Mouse (Mus musculus): ENCODE data around the gene Rhou. TPM values are rescaled to one million over a fixed set of nuclear protein-coding genes. Genes with fewer than 3 reads are reported as not detected.

The Rhou gene
- total RNA-seq, 2 experiments from 2014 or later = 45.9 to 46.2 TPM

DNA sequence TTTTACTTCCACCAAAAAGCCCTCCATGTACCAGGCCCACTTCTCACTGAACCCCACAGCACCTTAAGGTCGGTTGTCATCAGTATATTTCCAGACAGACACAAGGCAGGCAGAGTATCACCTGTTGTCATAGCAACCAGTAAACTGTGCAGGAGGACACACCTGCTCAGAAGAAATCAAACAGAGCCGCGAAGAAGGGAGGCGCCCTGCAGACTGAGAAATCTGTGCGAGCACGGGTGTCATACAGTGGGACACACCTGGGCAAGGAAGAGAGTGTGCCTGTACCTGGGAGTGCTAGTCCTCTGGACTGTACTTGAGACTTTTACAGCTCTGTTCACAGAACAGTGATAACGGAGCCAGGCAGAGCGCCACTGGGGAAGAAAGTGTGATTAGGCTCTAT lies 55.0 kb downstream of the Rhou start:
- H3K27ac ChIP-seq = no peak overlapping the region
- no peak overlapping the region for H3K4me3 ChIP-seq
- DNase-seq (ENCODE audit: extremely low spot score in 1 of 2, low spot score in 2 of 2) = no peak
- intact Hi-C loops (cut with DNase I) = no loop called here
- no peak for TF ChIP-seq CTCF (IDR thresholded peaks at IDR 0.05)

DNA sequence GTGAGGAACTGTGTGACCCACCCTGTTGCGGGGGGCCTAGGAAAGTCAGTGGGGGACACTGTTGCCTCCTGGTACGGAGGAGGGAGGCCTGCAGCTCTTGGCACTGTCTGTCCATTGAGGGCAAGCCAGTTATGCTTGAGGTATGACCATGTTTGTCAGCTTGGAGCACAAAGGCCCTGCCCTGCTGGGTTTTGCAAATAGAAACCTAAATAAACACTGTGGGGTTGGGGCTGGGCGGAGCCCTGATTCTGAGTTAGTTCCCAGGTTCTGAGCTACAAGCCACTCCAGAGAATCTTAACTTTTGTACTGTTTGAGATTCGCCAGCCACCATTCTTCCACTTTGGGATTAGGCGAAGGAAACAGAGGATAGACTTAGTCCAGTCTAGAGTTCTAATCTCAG lies 56.6 kb downstream of the Rhou start:
- TF ChIP-seq CTCF (IDR thresholded peaks at IDR 0.05) = no peak
- Histone ChIP-seq H3K27ac (no peak overlapping the region), H3K4me3 (no peak overlapping the region)
- intact Hi-C loops (cut with DNase I) = no loop called here
- no peak for DNase-seq (ENCODE audit: extremely low spot score in 1 of 2, low spot score in 2 of 2)

Other genes starting within 250 kb of the Rhou start
- under 1 TPM; 0.18 to 0.19 TPM for gene Mc1r, start 246.8 kb upstream of the Rhou start, total RNA-seq (2021)
- gene Tubb3, start 242.5 kb upstream of the Rhou start, total RNA-seq (2021) = 100 to 1,000 TPM; 373 to 377 TPM
- 10 to 100 TPM; 55.0 to 55.5 TPM for gene Def8, start 230.4 kb upstream of the Rhou start, total RNA-seq (2021)
- 10 to 100 TPM; 26.3 to 31.1 TPM for gene Afg3l1, start 176.0 kb upstream of the Rhou start, total RNA-seq (2021)
- gene Dbndd1, start 138.5 kb upstream of the Rhou start, total RNA-seq (2021) = 10 to 100 TPM; 16.0 to 18.0 TPM
- 10 to 100 TPM; 29.0 to 29.1 TPM for gene Gas8, start 135.1 kb upstream of the Rhou start, total RNA-seq (2021)
- 10 to 100 TPM; 39.8 to 48.9 TPM for gene Rab4a, start 152.1 kb downstream of the Rhou start, total RNA-seq (2021)
- gene Ccsap, start 206.3 kb downstream of the Rhou start, total RNA-seq (2021) = 10 to 100 TPM; 65.9 to 75.4 TPM
- gene Acta1, start 240.8 kb downstream of the Rhou start, total RNA-seq (2021) = 10 to 100 TPM; 11.1 to 12.2 TPM